Mouse (Mus musculus) thymus, postnatal 36 days (tissue): ENCODE measurements around the gene Zfp36l2.
A peak's percentile ranks its signal among the peaks of the same experiment; 100 is the strongest.

Experiments used
- DNase-seq, 2 experiments: peaks; one replicate each; pipeline ENCODE4 v3.0.0; 2022; ENCODE audit warnings: mixed read lengths in 2 of 2

Gene Zfp36l2

GRCm38 (mm10) chr17:84150291-84150690 is 37.5 kb downstream of the Zfp36l2 start:
- peak in 1 of 2 experiments; percentile 10 for DNase-seq

- peak in 1 of 2 experiments; percentile 10 for DNase-seq
Measured at GRCm38 (mm10) chr17:84149566-84149965, 38.2 kb downstream of the Zfp36l2 start.

GRCm38 (mm10) chr17:84148499-84149484 is 39.0 kb downstream of the Zfp36l2 start:
- peak in 1 of 2 experiments; percentile 19 for DNase-seq

GRCm38 (mm10) chr17:84147183-84148108 is 40.3 kb downstream of the Zfp36l2 start:
- DNase-seq: peak in 1 of 2 experiments; percentile 14

GRCm38 (mm10) chr17:84146458-84147182 is 41.1 kb downstream of the Zfp36l2 start:
- peak in 1 of 2 experiments; percentile 23 for DNase-seq

- DNase-seq: peak; percentile 76 to 80
Measured at GRCm38 (mm10) chr17:84145826-84146287, 41.9 kb downstream of the Zfp36l2 start.

GRCm38 (mm10) chr17:84144762-84145599 is 42.8 kb downstream of the Zfp36l2 start:
- no peak for DNase-seq

- no peak for DNase-seq
Measured at GRCm38 (mm10) chr17:84144130-84144529, 43.6 kb downstream of the Zfp36l2 start.

GRCm38 (mm10) chr17:84143219-84143844 is 44.4 kb downstream of the Zfp36l2 start:
- DNase-seq: peak; percentile 60 to 66

GRCm38 (mm10) chr17:84141691-84142090 is 46.1 kb downstream of the Zfp36l2 start:
- no peak for DNase-seq

GRCm38 (mm10) chr17:84140822-84141507 is 46.8 kb downstream of the Zfp36l2 start:
- DNase-seq: no peak

- DNase-seq: no peak
Measured at GRCm38 (mm10) chr17:84137393-84138171, 50.2 kb downstream of the Zfp36l2 start.

GRCm38 (mm10) chr17:84136669-84137392 is 50.9 kb downstream of the Zfp36l2 start:
- DNase-seq: no peak

GRCm38 (mm10) chr17:84136217-84136616 is 51.5 kb downstream of the Zfp36l2 start:
- no peak for DNase-seq

GRCm38 (mm10) chr17:84135243-84135642 is 52.5 kb downstream of the Zfp36l2 start:
- DNase-seq: no peak
